Mouse (Mus musculus) midbrain, embryonic 13.5 days (tissue): ENCODE data around the gene Arid4b. TPM values are rescaled to one million over a fixed set of nuclear protein-coding genes. Genes with fewer than 3 reads are reported as not detected.

Experiments used
- ATAC-seq: fragments of 200-750 bp; cut with Nextera tagmentation; 2 replicates; pipeline ENCODE4 v1.8.0; 2017; ENCODE audit warnings: mild to moderate bottlenecking, moderate TSS enrichment, moderate library complexity
- H3K27ac ChIP-seq: fragments of 300-500 bp; sonication (generic); 2 replicates; pipeline ENCODE4 v1.5.1; 2015; ENCODE audit warnings: inconsistent platforms, mild to moderate bottlenecking, moderate library complexity
- H3K27me3 ChIP-seq: fragments of 300-500 bp; sonication (generic); 2 replicates; pipeline ENCODE4 v1.6.1; 2015; ENCODE audit warnings: mild to moderate bottlenecking, inconsistent platforms
- H3K36me3 ChIP-seq: fragments of 300-500 bp; sonication (generic); 2 replicates; pipeline ENCODE4 v1.6.1; 2015; ENCODE audit warnings: mild to moderate bottlenecking, inconsistent platforms
- H3K4me1 ChIP-seq: fragments of 300-500 bp; sonication (generic); replicated peaks from 2 replicates; pipeline ENCODE4 v1.6.1; 2015; ENCODE audit warnings: inconsistent platforms
- H3K4me2 ChIP-seq: fragments of 300-500 bp; sonication (generic); replicated peaks from 2 replicates; pipeline ENCODE4 v1.6.1; 2015; ENCODE audit warnings: moderate library complexity, mild to moderate bottlenecking, inconsistent platforms
- H3K4me3 ChIP-seq: fragments of 300-500 bp; sonication (generic); replicated peaks from 2 replicates; pipeline ENCODE4 v1.5.1; 2015; ENCODE audit warnings: mild to moderate bottlenecking, inconsistent platforms
- H3K9ac ChIP-seq: fragments of 300-500 bp; sonication (generic); replicated peaks from 2 replicates; pipeline ENCODE4 v1.6.1; 2015; ENCODE audit warnings: mild to moderate bottlenecking, inconsistent platforms
- H3K9me3 ChIP-seq: fragments of 300-500 bp; sonication (generic); 2 replicates; pipeline ENCODE4 v1.6.1; 2016; ENCODE audit warnings: mild to moderate bottlenecking, inconsistent platforms
- WGBS: fragments of 180-500 bp; shearing (Covaris S2); methylation state at CpG from one replicate; pipeline ENCODE4 v1.1.7; 2015; 5-methylcytosine and 5-hydroxymethylcytosine counted together
- polyA plus RNA-seq: library from polyadenylated mRNA; unstranded; fragments of >200 nt; fragmentation: Nextera tagmentation; extraction: Ambion mirVana; gene quantifications from 2 replicates; pipeline ENCODE4 v1.2.1, GENCODE M21; 2015

Gene Arid4b
- polyA plus RNA-seq, 1 experiment from 2014 or later, result 110 TPM

DNA sequence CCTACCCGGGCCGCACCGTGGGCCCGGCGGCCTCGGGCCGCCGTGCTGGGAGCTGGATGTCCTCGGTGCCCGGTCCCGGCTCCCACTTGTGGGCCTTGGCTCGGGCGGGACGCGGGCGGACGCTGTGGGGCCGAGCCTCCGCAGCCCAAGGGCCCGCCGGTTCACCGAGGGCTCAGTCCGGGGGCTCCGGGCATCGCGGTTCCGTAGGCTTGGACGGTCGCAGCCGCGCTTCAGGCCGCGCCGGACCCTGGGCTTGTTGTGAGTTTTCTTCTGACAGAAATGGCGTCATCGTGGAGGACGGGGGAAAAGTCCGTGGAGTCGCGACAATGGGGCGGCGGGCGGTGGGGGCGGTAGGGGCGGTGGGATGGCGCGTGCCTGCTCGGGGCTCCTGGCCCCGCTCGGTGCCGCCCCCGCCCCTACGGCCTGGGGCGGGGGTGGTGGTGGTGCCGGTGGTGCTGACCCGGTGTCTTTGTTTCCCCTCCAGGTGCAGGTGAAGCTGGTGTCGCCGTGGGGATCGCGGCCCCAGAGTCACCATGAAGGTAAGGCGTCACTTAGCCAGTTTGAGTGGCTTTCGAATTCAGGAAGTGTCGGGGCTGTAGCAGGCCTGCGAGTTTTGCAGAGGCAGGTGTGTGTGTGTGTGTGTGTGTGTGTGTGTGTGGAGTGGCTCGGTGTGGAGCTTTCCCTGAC is 1.5 kb downstream of the Arid4b start:
- peak overlapping the region; percentile 80 for H3K4me2 ChIP-seq
- 0 out of 2 replicates have a peak, but pooled peaks cover 2% of the 10 kb centered on the region for H3K36me3 ChIP-seq
- peak overlapping the region; percentile 99 for H3K4me3 ChIP-seq
- WGBS, result under 1% methylated on average over 49 of the region's 65 CpGs
- no peak for ATAC-seq
- H3K4me1 ChIP-seq, result peaks cover 57% of the 10 kb centered on the region
- H3K9ac ChIP-seq, result peak overlapping the region; percentile 98
- no peaks in the 10 kb centered on the region for H3K27me3 ChIP-seq
- peak overlapping the region; percentile 98 for H3K27ac ChIP-seq
- H3K9me3 ChIP-seq, result no peaks in the 10 kb centered on the region

DNA sequence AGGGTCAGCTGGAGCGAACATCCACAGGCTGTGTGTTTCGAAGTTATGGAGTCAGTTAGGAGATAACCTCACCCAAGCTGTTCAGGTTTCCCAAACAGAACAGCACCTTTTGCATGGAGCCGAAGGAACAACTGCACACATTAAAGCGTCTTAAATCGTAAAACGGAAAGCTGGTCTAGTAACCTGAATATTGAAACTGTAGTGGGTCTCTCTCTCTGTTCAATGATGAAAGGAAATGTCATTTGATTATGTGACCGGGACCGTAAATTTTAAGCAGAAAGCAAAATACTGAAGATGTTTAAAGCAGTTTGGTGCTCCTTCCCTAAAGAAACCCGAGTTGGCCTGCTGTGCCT is 2.0 kb downstream of the Arid4b start:
- H3K4me1 ChIP-seq, result peaks cover 57% of the 10 kb centered on the region
- 0 out of 2 replicates have a peak, but pooled peaks cover 2% of the 10 kb centered on the region for H3K36me3 ChIP-seq
- no peaks in the 10 kb centered on the region for H3K9me3 ChIP-seq
- no peaks in the 10 kb centered on the region for H3K27me3 ChIP-seq
- no peak overlapping the region for H3K27ac ChIP-seq
- H3K9ac ChIP-seq, result peak overlapping the region; percentile 98
- no peak for ATAC-seq
- H3K4me3 ChIP-seq, result peak overlapping the region; percentile 99
- 23% methylated on average over 9 of the region's 9 CpGs for WGBS
- peak overlapping the region; percentile 80 for H3K4me2 ChIP-seq

GRCm38 (mm10) chr13:14065701-14066100 is 2.7 kb downstream of the Arid4b start:
- WGBS, result 79% methylated on average over 1 of the region's 1 CpGs
- no peak for ATAC-seq
- no peak overlapping the region for H3K4me2 ChIP-seq

GRCm38 (mm10) chr13:14068035-14068434 is 5.0 kb downstream of the Arid4b start:
- no peaks in the 10 kb centered on the region for H3K9me3 ChIP-seq
- no peak for ATAC-seq
- no peak overlapping the region for H3K4me3 ChIP-seq
- no peak overlapping the region for H3K27ac ChIP-seq
- no peaks in the 10 kb centered on the region for H3K27me3 ChIP-seq
- H3K4me1 ChIP-seq, result peaks cover 34% of the 10 kb centered on the region
- no peak overlapping the region for H3K4me2 ChIP-seq
- 0 out of 2 replicates have a peak, but pooled peaks cover 2% of the 10 kb centered on the region for H3K36me3 ChIP-seq
- H3K9ac ChIP-seq, result no peak overlapping the region

More at GRCm38 (mm10) chr13:14065701-14066100, 2.7 kb downstream of the Arid4b start:
- Histone ChIP-seq H3K9me3 (no peaks in the 10 kb centered on the region), H3K9ac (no peak overlapping the region), H3K27ac (no peak overlapping the region), H3K27me3 (no peaks in the 10 kb centered on the region), H3K4me3 (no peak overlapping the region; the same call in 1 of the 2 replicates), H3K36me3 (0 out of 2 replicates have a peak, but pooled peaks cover 2% of the 10 kb centered on the region), H3K4me1 (peaks cover 50% of the 10 kb centered on the region)

- no peaks in the 10 kb centered on the region for H3K27me3 ChIP-seq
- WGBS, result 90% methylated on average over 1 of the region's 1 CpGs
Measured at GRCm38 (mm10) chr13:14069291-14069690, 6.3 kb downstream of the Arid4b start.

DNA sequence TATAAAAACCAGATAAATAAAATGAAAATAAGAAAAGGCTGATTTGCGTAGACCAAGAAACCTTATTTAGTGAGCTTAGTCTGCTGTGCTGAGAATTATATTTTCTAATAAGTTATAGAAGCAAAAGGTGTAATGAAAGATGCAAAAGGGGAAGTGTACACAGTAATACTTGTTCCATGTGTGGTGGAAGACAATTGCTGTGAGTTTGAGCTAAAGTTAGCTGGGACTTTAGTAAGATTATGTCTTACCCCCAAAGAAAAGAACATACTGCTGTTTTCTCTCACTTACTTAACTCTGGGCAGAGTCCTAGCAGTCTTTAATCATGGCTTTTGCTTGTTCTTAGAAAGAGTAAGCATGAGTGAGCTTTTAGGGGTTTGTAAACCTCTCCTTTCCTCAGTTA is 11.3 kb downstream of the Arid4b start:
- no peak for ATAC-seq
- Histone ChIP-seq H3K27me3 (no peaks in the 10 kb centered on the region), H3K4me3 (no peak overlapping the region), H3K27ac (no peak overlapping the region), H3K4me2 (no peak overlapping the region), H3K36me3 (no peaks in the 10 kb centered on the region), H3K9ac (no peak overlapping the region), H3K9me3 (no peaks in the 10 kb centered on the region), H3K4me1 (0 out of 2 replicates have a peak, but pooled peaks cover 3% of the 10 kb centered on the region)
- 97% methylated on average over 1 of the region's 1 CpGs for WGBS

More at GRCm38 (mm10) chr13:14069291-14069690, 6.3 kb downstream of the Arid4b start:
- Histone ChIP-seq H3K4me1 (peaks cover 34% of the 10 kb centered on the region), H3K4me3 (no peak overlapping the region), H3K27ac (no peak overlapping the region), H3K36me3 (0 out of 2 replicates have a peak, but pooled peaks cover 2% of the 10 kb centered on the region), H3K4me2 (no peak overlapping the region), H3K9ac (no peak overlapping the region), H3K9me3 (no peaks in the 10 kb centered on the region)
- ATAC-seq, result no peak

DNA sequence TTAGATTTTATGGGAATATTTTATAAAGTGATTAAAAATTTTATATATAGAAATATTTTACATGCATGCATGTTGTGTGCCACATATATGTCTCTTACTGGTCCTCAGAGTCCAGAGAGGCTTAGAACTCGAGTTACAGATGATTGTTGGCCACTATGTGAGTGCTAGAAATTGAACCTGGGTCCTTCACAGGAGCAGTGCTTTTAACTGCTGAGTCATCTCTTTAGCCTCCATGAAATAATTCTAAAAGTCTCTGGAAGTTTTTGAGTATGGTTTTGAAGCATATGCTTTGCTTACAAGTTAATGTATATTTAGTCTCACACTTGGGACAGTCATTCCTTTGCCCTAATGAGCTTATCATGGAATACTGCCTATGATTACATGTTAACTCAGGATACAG is 12.3 kb downstream of the Arid4b start:
- no peaks in the 10 kb centered on the region for H3K36me3 ChIP-seq
- no peak overlapping the region for H3K9ac ChIP-seq
- WGBS, result 83% methylated on average over 1 of the region's 1 CpGs
- H3K27ac ChIP-seq, result no peak overlapping the region
- 0 out of 2 replicates have a peak, but pooled peaks cover 3% of the 10 kb centered on the region for H3K4me1 ChIP-seq
- H3K9me3 ChIP-seq, result no peaks in the 10 kb centered on the region
- no peak overlapping the region for H3K4me3 ChIP-seq
- ATAC-seq, result no peak
- no peaks in the 10 kb centered on the region for H3K27me3 ChIP-seq
- no peak overlapping the region for H3K4me2 ChIP-seq

DNA sequence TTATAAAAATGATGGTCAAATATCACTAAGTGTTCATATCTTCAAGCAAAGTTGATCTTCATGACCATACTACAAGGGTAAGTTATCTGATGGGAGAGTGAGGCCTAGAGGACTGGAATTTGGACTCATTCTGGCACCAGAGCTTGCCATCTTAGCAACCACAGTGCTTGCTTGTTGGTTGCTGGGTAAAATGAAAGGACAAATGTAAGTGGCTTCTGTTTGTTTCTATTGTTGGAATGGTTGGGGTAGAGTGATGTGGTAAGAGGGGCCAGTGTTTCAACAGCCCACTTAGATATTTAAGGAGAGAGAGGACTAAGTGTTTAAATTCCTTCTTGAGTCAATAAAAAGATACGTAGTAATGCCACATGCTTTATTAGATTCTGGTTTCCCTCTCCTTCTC is 25.6 kb downstream of the Arid4b start:
- H3K27me3 ChIP-seq, result no peaks in the 10 kb centered on the region
- H3K27ac ChIP-seq, result no peak overlapping the region
- 92% methylated on average over 1 of the region's 1 CpGs for WGBS
- 0 out of 2 replicates have a peak, but pooled peaks cover 5% of the 10 kb centered on the region for H3K36me3 ChIP-seq
- H3K9me3 ChIP-seq, result peaks cover 3% of the 10 kb centered on the region; the same call in 1 of the 2 replicates
- H3K4me3 ChIP-seq, result no peak overlapping the region
- H3K4me2 ChIP-seq, result no peak overlapping the region
- ATAC-seq, result no peak
- no peak overlapping the region for H3K9ac ChIP-seq
- H3K4me1 ChIP-seq, result no peaks in the 10 kb centered on the region

- Histone ChIP-seq H3K4me3 (no peak overlapping the region), H3K9me3 (no peaks in the 10 kb centered on the region), H3K36me3 (no peaks in the 10 kb centered on the region), H3K4me1 (no peaks in the 10 kb centered on the region), H3K27ac (no peak overlapping the region), H3K9ac (no peak overlapping the region), H3K27me3 (no peaks in the 10 kb centered on the region), H3K4me2 (no peak overlapping the region)
- ATAC-seq, result no peak
- 79% methylated on average over 1 of the region's 1 CpGs for WGBS
Measured at GRCm38 (mm10) chr13:14103026-14103425, 40.0 kb downstream of the Arid4b start.

GRCm38 (mm10) chr13:14110154-14110873 is 47.3 kb downstream of the Arid4b start:
- WGBS, result 96% methylated on average over 2 of the region's 2 CpGs
- no peak overlapping the region for H3K4me2 ChIP-seq
- H3K4me3 ChIP-seq, result no peak overlapping the region
- H3K9ac ChIP-seq, result no peak overlapping the region
- H3K9me3 ChIP-seq, result no peaks in the 10 kb centered on the region
- H3K27me3 ChIP-seq, result no peaks in the 10 kb centered on the region
- no peaks in the 10 kb centered on the region; the same call in 1 of the 2 replicates for H3K4me1 ChIP-seq
- no peak overlapping the region for H3K27ac ChIP-seq
- no peaks in the 10 kb centered on the region for H3K36me3 ChIP-seq
- no peak for ATAC-seq

DNA sequence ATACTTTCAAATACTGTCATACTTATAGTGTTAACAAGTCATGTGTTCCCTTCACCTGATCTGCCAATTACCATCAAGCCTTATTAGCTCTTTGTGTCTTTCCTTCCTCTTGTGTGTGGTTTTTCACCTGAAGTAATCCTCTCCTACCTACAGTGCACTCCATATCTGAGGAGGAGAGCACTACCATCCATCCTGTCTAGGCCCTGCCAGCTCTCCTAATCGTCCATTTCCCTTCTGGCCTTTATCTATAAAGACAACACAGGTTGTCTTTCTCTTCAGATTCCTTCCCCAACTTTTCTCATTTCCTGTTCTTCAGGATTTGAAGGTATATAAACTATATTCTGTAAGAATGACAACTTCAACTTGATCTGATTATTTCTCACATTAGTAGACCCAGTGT is 48.1 kb downstream of the Arid4b start:
- H3K4me1 ChIP-seq, result no peaks in the 10 kb centered on the region; the same call in 1 of the 2 replicates
- H3K9ac ChIP-seq, result no peak overlapping the region
- H3K27me3 ChIP-seq, result no peaks in the 10 kb centered on the region
- H3K36me3 ChIP-seq, result no peaks in the 10 kb centered on the region
- ATAC-seq, result no peak
- H3K4me2 ChIP-seq, result no peak overlapping the region
- no peak overlapping the region for H3K4me3 ChIP-seq
- H3K27ac ChIP-seq, result no peak overlapping the region
- WGBS, result 83% methylated on average over 1 of the region's 1 CpGs
- no peaks in the 10 kb centered on the region for H3K9me3 ChIP-seq

DNA sequence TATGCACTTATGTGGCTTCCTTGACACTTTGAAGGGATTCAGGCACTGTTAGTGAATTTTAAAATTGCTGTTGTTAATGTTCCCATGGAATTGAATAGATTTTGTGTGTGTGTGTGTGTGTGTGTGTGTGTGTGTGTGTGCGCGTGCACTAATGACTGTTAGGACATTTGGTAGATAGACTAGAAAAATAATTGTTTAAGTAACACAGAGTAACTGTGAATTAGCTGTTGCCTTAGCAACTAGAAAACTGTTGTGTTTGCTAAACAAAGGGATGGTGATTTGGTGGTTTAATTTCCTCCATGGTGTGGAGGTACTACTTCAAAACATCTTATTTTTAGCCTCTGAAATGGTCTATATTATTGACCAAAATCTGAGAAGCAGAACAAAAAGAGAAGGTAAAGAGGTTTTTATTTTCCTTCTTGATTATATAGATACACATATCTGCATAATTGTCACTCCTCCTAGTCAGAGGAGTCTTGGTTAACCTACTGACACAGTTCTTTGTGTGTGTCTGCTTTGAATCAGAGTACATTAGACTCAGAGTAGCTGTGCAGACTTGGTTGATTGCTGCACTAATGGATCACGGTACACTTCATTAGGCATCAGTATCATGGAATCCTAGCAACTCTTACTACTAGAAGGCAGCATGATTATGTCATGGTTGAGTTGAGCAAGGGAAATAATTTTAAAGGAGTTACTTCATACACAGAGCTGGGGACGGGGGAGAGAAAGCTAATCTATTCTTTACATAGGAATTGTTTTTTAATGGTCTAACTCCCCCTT is 50.9 kb downstream of the Arid4b start:
- H3K9ac ChIP-seq, result no peak overlapping the region
- H3K4me2 ChIP-seq, result no peak overlapping the region
- H3K9me3 ChIP-seq, result no peaks in the 10 kb centered on the region
- H3K4me3 ChIP-seq, result no peak overlapping the region
- H3K36me3 ChIP-seq, result no peaks in the 10 kb centered on the region
- peak; percentile 60 for ATAC-seq
- WGBS, result 71% methylated on average over 4 of the region's 4 CpGs
- H3K27ac ChIP-seq, result no peak overlapping the region
- no peaks in the 10 kb centered on the region for H3K27me3 ChIP-seq
- no peaks in the 10 kb centered on the region; the same call in 1 of the 2 replicates for H3K4me1 ChIP-seq
